Mouse (Mus musculus) megakaryocyte, embryonic 14.5 days (primary cell): ENCODE measurements around the gene Rtn4rl2. TPM values are rescaled to one million over a fixed set of nuclear protein-coding genes. Genes with fewer than 3 reads are reported as not detected.

Experiments
- H3K27me3 ChIP-seq: replicated peaks from 2 replicates; pipeline ENCODE3; 2012; ENCODE audit warnings: inconsistent platforms
- H3K36me3 ChIP-seq: replicated peaks from 2 replicates; pipeline ENCODE3; 2012; ENCODE audit warnings: low read length, inconsistent platforms, mixed read lengths
- H3K4me1 ChIP-seq: 2 replicates; pipeline ENCODE4 v1.6.1; 2012; ENCODE audit warnings: inconsistent platforms
- H3K4me3 ChIP-seq: replicated peaks from 2 replicates; pipeline ENCODE3; 2012; ENCODE audit warnings: moderate library complexity, mild to moderate bottlenecking, inconsistent platforms
- H3K9me3 ChIP-seq: 2 replicates; pipeline ENCODE4 v1.6.1; 2012; ENCODE audit warnings: inconsistent platforms
- FLI1 ChIP-seq: IDR thresholded peaks from 2 replicates; pipeline ENCODE4 v1.6.1; 2012; ENCODE audit warnings: low read length, inconsistent platforms, mixed read lengths
- GATA1 ChIP-seq: IDR thresholded peaks from 3 replicates; pipeline ENCODE4 v1.6.1; 2012; ENCODE audit warnings: mixed read lengths, low read length, inconsistent platforms, borderline replicate concordance
- polyA plus RNA-seq: library from polyadenylated mRNA; stranded (reverse); fragments of >175 nt; gene quantifications from 2 replicates; pipeline ENCODE4 v1.2.3, GENCODE M21; 2012; ENCODE audit warnings: low replicate concordance; ENCODE audit not compliant: insufficient read depth

Rtn4rl2 gene
- polyA plus RNA-seq, 1 experiment, result 2.7 TPM

DNA sequence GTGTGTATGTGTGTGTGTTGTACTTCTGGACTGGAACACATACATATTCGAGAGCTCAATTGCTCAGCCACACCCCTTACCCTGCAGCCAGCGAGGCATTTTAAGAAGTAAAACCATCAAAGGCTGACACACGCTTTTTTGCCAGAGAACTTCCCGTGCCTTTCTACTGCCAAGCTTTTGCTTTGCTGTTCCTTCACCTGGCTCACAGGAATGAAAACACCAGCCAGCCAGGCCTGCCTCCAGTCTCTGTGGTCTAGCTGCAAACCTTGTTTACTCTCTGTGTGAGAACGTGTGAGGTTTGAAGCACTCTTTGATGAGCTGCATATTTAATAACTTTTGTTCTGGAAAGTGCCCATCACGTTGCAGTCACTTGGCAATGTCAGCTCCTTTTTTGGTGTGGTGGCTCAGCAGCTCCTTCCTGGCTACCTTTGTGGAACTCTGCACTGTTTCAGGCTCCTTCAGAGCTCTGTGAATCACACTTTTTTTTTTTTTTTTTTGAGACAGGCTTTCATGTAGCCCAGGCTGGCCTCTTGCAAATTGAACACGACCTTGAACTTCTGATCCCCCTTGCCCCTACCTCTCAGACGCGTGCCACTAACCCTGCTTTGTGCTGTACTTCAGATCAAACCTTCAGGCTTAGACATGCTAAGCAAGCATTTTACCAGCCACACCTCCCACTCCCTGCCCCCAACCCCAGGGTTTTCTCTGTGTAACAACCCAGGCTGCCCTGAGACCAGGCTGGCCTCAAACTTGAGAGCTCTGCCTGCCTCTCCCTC is 48.5 kb downstream of the Rtn4rl2 start:
- H3K9me3 ChIP-seq, result 0 out of 2 replicates have a peak, but pooled peaks cover 3% of the 10 kb centered on the region
- no peaks in the 10 kb centered on the region for H3K36me3 ChIP-seq
- H3K4me1 ChIP-seq, result peaks cover 42% of the 10 kb centered on the region
- H3K4me3 ChIP-seq, result peak overlapping the region; percentile 20
- H3K27me3 ChIP-seq, result peaks cover 61% of the 10 kb centered on the region
- TF ChIP-seq FLI1 (no peak), GATA1 (no peak)

- H3K4me1 ChIP-seq, result peaks cover 41% of the 10 kb centered on the region
- H3K9me3 ChIP-seq, result 0 out of 2 replicates have a peak, but pooled peaks cover 3% of the 10 kb centered on the region
- TF ChIP-seq FLI1, result no peak
- no peak for TF ChIP-seq GATA1
- no peaks in the 10 kb centered on the region for H3K36me3 ChIP-seq
- H3K27me3 ChIP-seq, result peaks cover 61% of the 10 kb centered on the region
- no peak overlapping the region for H3K4me3 ChIP-seq
Observed at GRCm38 (mm10) chr2:84837107-84837506, 49.4 kb downstream of the Rtn4rl2 start.

GRCm38 (mm10) chr2:84831666-84832391 is 54.7 kb downstream of the Rtn4rl2 start:
- TF ChIP-seq GATA1 (no peak), FLI1 (no peak)
- Histone ChIP-seq H3K27me3 (peaks cover 21% of the 10 kb centered on the region), H3K4me3 (no peak overlapping the region), H3K4me1 (peaks cover 19% of the 10 kb centered on the region), H3K36me3 (peaks cover 26% of the 10 kb centered on the region), H3K9me3 (0 out of 2 replicates have a peak, but pooled peaks cover 3% of the 10 kb centered on the region)

DNA sequence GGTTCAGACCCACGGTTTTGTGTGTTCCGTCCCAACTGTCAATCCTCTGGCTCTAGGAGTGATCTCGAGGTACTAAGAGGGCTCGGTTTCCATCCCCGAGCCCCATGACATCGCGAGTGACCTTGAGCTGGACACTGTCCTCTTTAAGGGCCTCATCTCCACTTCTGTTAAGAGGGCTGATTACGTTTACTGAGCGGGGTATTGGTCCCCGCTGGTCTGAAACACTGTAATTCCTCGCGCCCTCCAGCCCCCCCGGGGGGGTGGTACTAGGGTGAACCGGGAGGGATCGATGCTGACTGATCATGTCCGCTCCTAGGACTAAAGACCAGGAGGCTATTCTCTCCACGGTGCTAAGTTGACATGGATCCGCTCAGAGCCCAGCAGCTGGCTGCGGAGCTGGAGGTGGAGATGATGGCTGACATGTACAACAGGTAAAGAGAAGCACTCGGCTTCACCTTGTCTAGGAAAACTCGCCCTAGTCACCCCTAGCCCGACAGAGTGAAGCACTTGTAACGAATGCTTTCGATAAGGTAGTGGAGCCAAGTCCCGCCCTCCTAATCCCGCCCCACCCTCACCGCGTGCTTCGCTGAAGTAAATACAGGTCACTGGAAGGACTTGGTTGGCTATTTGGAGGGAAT is 59.1 kb downstream of the Rtn4rl2 start:
- Histone ChIP-seq H3K4me3 (peak overlapping the region; percentile 98), H3K36me3 (peaks cover 26% of the 10 kb centered on the region), H3K9me3 (no peaks in the 10 kb centered on the region), H3K27me3 (peaks cover 5% of the 10 kb centered on the region), H3K4me1 (peaks cover 47% of the 10 kb centered on the region)
- TF ChIP-seq FLI1 (no peak), GATA1 (no peak)

DNA sequence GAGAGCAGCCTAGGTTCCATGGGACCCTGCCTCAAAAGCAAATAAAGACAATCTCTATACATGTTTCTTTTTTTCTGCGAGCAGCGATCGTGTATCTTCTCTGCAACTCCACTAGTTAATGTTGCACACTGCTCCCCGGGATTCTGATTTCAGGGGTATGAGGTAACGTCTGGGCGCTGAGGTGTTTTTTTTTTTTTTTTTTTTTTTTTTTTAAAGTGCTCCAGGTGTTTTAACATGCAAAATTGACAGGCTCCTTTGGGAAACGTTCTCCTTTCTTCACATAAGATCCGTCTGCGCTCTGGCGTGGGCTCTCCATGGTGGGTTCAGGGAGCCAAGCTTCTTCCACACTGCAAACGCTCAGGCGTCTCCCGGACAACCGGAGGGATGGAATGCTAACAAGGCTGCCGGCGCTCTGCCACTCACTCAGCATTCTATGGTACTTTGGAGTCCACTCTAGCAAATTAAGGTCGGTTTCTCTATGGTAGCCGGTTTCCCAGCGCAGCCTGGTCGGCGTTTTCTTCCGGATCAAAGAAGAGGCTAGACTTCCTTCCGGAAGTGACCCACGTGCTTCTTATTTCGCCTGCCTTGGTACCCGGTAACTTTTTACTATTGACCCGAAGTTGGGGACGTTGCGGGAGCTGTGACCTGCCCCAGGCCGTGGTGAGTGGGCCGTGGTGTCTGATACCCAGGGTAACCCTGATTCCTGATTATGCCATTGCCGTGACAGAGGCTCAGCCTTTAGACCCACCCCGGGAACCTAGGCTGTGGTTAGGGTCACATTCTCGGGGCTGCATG is 59.8 kb downstream of the Rtn4rl2 start, which contains the start of gene Timm10:
Timm10 (plus strand) TSS at position 510 of the 795 bp plus-strand sequence.
- Histone ChIP-seq H3K4me3 (peak within 1 kb of the TSS; percentile 98), H3K36me3 (peaks cover 26% of the 10 kb centered on the region), H3K4me1 (peaks cover 49% of the 10 kb centered on the region), H3K9me3 (no peaks in the 10 kb centered on the region), H3K27me3 (peaks cover 11% of the 10 kb centered on the region)
- no peak for TF ChIP-seq GATA1

GRCm38 (mm10) chr2:84823237-84823636 is 63.3 kb downstream of the Rtn4rl2 start:
- Histone ChIP-seq H3K4me1 (peaks cover 80% of the 10 kb centered on the region), H3K9me3 (peaks cover 5% of the 10 kb centered on the region; the same call in 1 of the 2 replicates), H3K4me3 (peak overlapping the region; percentile 46), H3K36me3 (peaks cover 1% of the 10 kb centered on the region), H3K27me3 (peaks cover 19% of the 10 kb centered on the region)
- TF ChIP-seq FLI1, result no peak
- no peak for TF ChIP-seq GATA1

- Histone ChIP-seq H3K27me3 (peaks cover 19% of the 10 kb centered on the region), H3K4me1 (peaks cover 74% of the 10 kb centered on the region), H3K9me3 (peaks cover 11% of the 10 kb centered on the region; the same call in 1 of the 2 replicates), H3K4me3 (peak within 1 kb of the TSS; percentile 46), H3K36me3 (peaks cover 3% of the 10 kb centered on the region)
- TF ChIP-seq FLI1 (no peak), GATA1 (no peak)
Observed at GRCm38 (mm10) chr2:84822552-84822951, 64.0 kb downstream of the Rtn4rl2 start, which contains the start of gene Smtnl1. TSS of gene Smtnl1 (minus strand) at chr2:84822652.

Other genes with a start within 250 kb of the Rtn4rl2 start
- 0.71 and 4.4 TPM in 2 replicates for gene Ctnnd1, start 235.9 kb downstream of the Rtn4rl2 start, polyA plus RNA-seq
- gene Btbd18, start 227.6 kb downstream of the Rtn4rl2 start, polyA plus RNA-seq, result 0.02 TPM in 1 of 2 replicates, not detected in the other
- gene Selenoh, start 215.9 kb downstream of the Rtn4rl2 start, polyA plus RNA-seq, result 72.9 and 130 TPM in 2 replicates
- gene Gm28635, start 208.7 kb downstream of the Rtn4rl2 start, polyA plus RNA-seq, result not detected in 2 replicates
- gene Med19, start 208.3 kb downstream of the Rtn4rl2 start, polyA plus RNA-seq, result 8.7 and 9.7 TPM in 2 replicates
- gene Tmx2, start 207.6 kb downstream of the Rtn4rl2 start, polyA plus RNA-seq, result 2.4 TPM in 1 of 2 replicates, not detected in the other
- gene Zdhhc5, start 171.5 kb downstream of the Rtn4rl2 start, polyA plus RNA-seq, result 14.8 and 20.0 TPM in 2 replicates
- 0.70 TPM in 1 of 2 replicates, not detected in the other for gene Clp1, start 159.4 kb downstream of the Rtn4rl2 start, polyA plus RNA-seq
- gene Ypel4, start 152.7 kb downstream of the Rtn4rl2 start, polyA plus RNA-seq, result 2.6 and 2.9 TPM in 2 replicates
- gene Gm19426, start 143.1 kb downstream of the Rtn4rl2 start, polyA plus RNA-seq, result 3.0 TPM in 1 of 2 replicates, not detected in the other
- gene Serping1, start 111.3 kb downstream of the Rtn4rl2 start, polyA plus RNA-seq, result not detected in 2 replicates
- gene Ube2l6, start 87.9 kb downstream of the Rtn4rl2 start, polyA plus RNA-seq, result 4.4 and 5.9 TPM in 2 replicates
- gene Smtnl1, start 64.1 kb downstream of the Rtn4rl2 start, polyA plus RNA-seq, result 0.07 TPM in 1 of 2 replicates, not detected in the other
- gene Timm10, start 59.7 kb downstream of the Rtn4rl2 start, polyA plus RNA-seq, result 9.7 TPM in 1 of 2 replicates, not detected in the other
- 1.8 and 5.0 TPM in 2 replicates for gene Slc43a1, start 47.9 kb downstream of the Rtn4rl2 start, polyA plus RNA-seq
- gene Slc43a3, start 49.9 kb upstream of the Rtn4rl2 start, polyA plus RNA-seq, result 4.4 and 9.1 TPM in 2 replicates
- gene Prg2, start 93.8 kb upstream of the Rtn4rl2 start, polyA plus RNA-seq, result 2.5 TPM in 1 of 2 replicates, not detected in the other
- gene Prg3, start 101.5 kb upstream of the Rtn4rl2 start, polyA plus RNA-seq, result 1.8 TPM in 1 of 2 replicates, not detected in the other
- 9.9 and 23.0 TPM in 2 replicates for gene Ssrp1, start 150.5 kb upstream of the Rtn4rl2 start, polyA plus RNA-seq
- not detected in 2 replicates for gene P2rx3, start 150.8 kb upstream of the Rtn4rl2 start, polyA plus RNA-seq
- 0.72 TPM in 1 of 2 replicates, not detected in the other for gene Tnks1bp1, start 161.3 kb upstream of the Rtn4rl2 start, polyA plus RNA-seq
- not detected in 2 replicates for gene Aplnr, start 249.5 kb upstream of the Rtn4rl2 start, polyA plus RNA-seq